Mouse (Mus musculus) spleen, adult 2 months (tissue): Measurements from ENCODE around the gene Speer4d. TPM values are rescaled to one million over a fixed set of nuclear protein-coding genes. Genes with fewer than 3 reads are reported as not detected.
"Not testable (repeated sequence)": the region's sequence is repeated elsewhere in the genome, so short reads cannot be mapped to it uniquely, and the experiment has no call there.

Source experiments
- DNase-seq, 2 experiments: peaks; one replicate each; pipeline versions ENCODE4 v3.0.0 to v3.0.0-alpha.2; 2012 to 2021; ENCODE audit warnings: low spot score in 2 of 2, low read depth in 1 of 2
- H3K27ac ChIP-seq: fragments of 200-500 bp; 2 replicates; pipeline ENCODE4 v1.5.1; 2012; ENCODE audit warnings: low read length, inconsistent platforms; ENCODE audit not compliant: insufficient read depth
- H3K27me3 ChIP-seq: fragments of 200-500 bp; 2 replicates; pipeline ENCODE4 v1.6.1; 2012; ENCODE audit warnings: mild to moderate bottlenecking, moderate library complexity, low read length, inconsistent platforms; ENCODE audit not compliant: control insufficient read depth, insufficient read depth
- H3K36me3 ChIP-seq: fragments of 200-500 bp; 2 replicates; pipeline ENCODE4 v1.6.1; 2012; ENCODE audit warnings: mild to moderate bottlenecking, low read length, inconsistent platforms; ENCODE audit not compliant: control insufficient read depth, insufficient read depth
- H3K4me1 ChIP-seq: fragments of 200-500 bp; 2 replicates; pipeline ENCODE4 v1.6.1; 2011; ENCODE audit warnings: inconsistent platforms; ENCODE audit not compliant: control insufficient read depth, insufficient read depth, insufficient read length
- H3K4me3 ChIP-seq: fragments of 200-500 bp; 2 replicates; pipeline ENCODE4 v1.5.1; 2011; ENCODE audit warnings: mild to moderate bottlenecking, inconsistent platforms; ENCODE audit not compliant: insufficient read depth, insufficient read length; ENCODE audit errors: extremely low read depth
- WGBS: fragments of 180-500 bp; shearing (Covaris S2); methylation state at CpG from one replicate; pipeline ENCODE4 v1.1.7; 2018; 5-methylcytosine and 5-hydroxymethylcytosine counted together
- polyA plus RNA-seq: library from polyadenylated mRNA; depleted of rRNA; stranded (reverse); fragments of >200 nt; gene quantifications from 2 replicates; pipeline ENCODE4 v1.2.3, GENCODE M21; 2012; rRNA removed

Gene Speer4d
- polyA plus RNA-seq, 1 experiment = not detected

GRCm38 (mm10) chr5:15656959-15657358 lies 38.1 kb downstream of the Speer4d start, which contains the start of gene 4930572O03Rik:
Gene 4930572O03Rik (minus strand): TSS chr5:15657059.
- DNase-seq, H3K27ac ChIP-seq, H3K4me3 ChIP-seq, H3K36me3 ChIP-seq, H3K27me3 ChIP-seq, H3K4me1 ChIP-seq: not testable (repeated sequence)
- 60% methylated on average over 1 of the region's 1 CpGs for WGBS

DNA sequence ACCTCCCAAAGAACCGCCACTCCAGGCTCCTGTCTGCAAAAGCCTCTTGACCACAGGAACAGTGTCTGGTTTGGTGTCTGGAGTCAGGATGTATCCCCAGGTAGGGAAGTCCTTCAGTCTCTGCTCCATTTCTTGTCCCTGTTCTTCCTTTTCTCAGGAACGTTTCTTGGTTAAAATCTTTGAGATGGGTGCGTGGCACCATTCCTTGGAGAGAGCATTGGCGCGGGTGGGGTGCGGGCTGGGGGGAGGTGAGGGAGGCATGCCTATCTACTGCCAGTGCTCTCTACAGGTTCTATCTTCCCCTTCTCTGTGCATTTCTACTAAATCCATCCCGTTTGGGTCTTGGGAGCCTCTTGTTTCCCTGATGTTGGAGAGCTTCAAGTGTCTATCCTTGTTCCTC lies 45.0 kb downstream of the Speer4d start:
- not testable (repeated sequence) for H3K4me3 ChIP-seq, H3K27ac ChIP-seq, H3K36me3 ChIP-seq, DNase-seq, H3K27me3 ChIP-seq, H3K4me1 ChIP-seq
- 70% methylated on average over 7 of the region's 7 CpGs for WGBS

GRCm38 (mm10) chr5:15670789-15671188 lies 51.9 kb downstream of the Speer4d start:
- not testable (repeated sequence) for H3K27me3 ChIP-seq, DNase-seq, H3K4me1 ChIP-seq, H3K4me3 ChIP-seq, H3K36me3 ChIP-seq, H3K27ac ChIP-seq
- WGBS = 86% methylated on average over 15 of the region's 18 CpGs

Other genes with a start within 250 kb of the Speer4d start
- gene Gm21149, start 142.5 kb upstream of the Speer4d start, polyA plus RNA-seq = not detected in 2 replicates
- gene Gm21190, start 89.8 kb upstream of the Speer4d start, polyA plus RNA-seq = not detected in 2 replicates
- gene Gm21083, start 41.7 kb upstream of the Speer4d start, polyA plus RNA-seq = not detected in 2 replicates
- not detected in 2 replicates for gene 4930572O03Rik, start 38.0 kb downstream of the Speer4d start, polyA plus RNA-seq
- not detected in 2 replicates for gene Speer4c, start 95.2 kb downstream of the Speer4d start, polyA plus RNA-seq